Mouse (Mus musculus): ENCODE data around the gene Olfr395. TPM values are rescaled to one million over a fixed set of nuclear protein-coding genes. Genes with fewer than 3 reads are reported as not detected.
"Not testable (repeated sequence)": the region's sequence is repeated elsewhere in the genome, so short reads cannot be mapped to it uniquely, and the experiment has no call there.

The Olfr395 gene
- total RNA-seq (2022): not detected

DNA sequence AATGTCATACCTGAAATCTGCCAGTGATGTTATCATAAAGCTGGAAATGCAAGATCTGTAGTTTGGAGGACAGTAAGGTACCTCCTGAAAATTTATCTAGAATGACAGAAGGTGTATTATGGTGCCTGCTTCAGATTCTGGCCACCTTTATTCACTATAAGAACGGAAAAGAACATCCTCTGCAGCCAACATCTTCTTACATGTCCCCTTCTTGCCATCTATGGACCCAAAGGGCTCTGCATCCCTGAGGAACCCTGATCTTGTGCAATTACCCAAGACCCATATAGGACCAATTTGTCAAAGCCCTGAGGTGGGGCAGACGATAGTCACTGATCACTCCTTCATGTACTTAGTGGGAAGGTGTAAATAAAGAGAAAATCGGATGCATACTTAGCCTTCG, at the start of gene Olfr395:
Gene Olfr395, minus strand, starts transcription at position 101 of the 400 bp plus-strand sequence.
- DNase-seq (ENCODE audit: low spot score): not testable (repeated sequence)

DNA sequence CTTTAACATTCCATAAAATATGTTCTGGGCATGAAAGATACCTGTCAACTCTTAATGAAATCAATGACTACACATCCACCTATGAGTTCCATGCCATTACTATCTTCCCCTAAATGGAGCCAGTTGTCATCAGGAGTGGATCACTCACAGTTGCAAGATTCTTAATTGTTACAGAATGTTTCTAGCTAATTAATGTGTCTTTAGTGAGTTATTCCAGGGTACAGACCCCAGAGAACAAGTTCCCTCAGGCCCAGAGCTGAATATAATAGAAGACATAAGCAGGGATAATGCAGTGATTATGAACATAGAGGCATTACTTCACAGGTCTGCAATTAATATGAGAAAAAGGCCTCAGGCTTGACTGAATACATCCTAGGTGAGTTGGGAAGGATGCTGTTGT, 27.3 kb upstream of the Olfr395 start, which contains the start of gene Olfr23:
Gene Olfr23, plus strand, starts transcription at position 301 of the 400 bp plus-strand sequence.
- no peak for DNase-seq (ENCODE audit: low spot score)

DNA sequence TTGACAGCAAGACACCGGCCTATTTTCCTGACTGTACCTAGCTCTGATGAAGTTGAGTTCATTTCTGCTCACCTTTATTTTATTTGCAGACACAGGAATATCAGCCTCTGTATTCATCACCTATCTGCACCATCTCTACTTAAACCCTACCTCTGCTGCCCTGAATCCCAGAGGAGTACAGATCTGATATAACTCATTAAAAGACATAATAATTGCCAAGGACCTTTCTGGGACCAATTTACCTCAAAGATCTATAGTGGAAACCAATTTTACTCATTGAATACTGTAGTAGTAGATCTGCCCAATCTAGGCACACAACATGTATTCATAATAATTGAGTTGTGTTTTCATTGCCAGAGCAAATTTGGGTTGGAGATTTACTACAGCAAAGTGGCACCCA, 18.4 kb downstream of the Olfr395 start, which contains the start of gene Olfr394:
Gene Olfr394, minus strand, starts transcription at position 101 of the 400 bp plus-strand sequence.
- DNase-seq (ENCODE audit: low spot score): no peak

Other genes with a start within 250 kb of the Olfr395 start
- not detected for gene Zfp735, start 220.5 kb downstream of the Olfr395 start, total RNA-seq (2022)
- not detected for gene Olfr389, start 128.6 kb downstream of the Olfr395 start, total RNA-seq (2022)
- gene Olfr390, start 126.3 kb downstream of the Olfr395 start, total RNA-seq (2022): not detected
- gene Olfr391-ps, start 106.2 kb downstream of the Olfr395 start, total RNA-seq (2022): not detected
- not detected for gene Olfr392, start 92.2 kb downstream of the Olfr395 start, total RNA-seq (2022)
- not detected for gene Olfr393, start 57.8 kb downstream of the Olfr395 start, total RNA-seq (2022)
- not detected for gene Olfr394, start 18.5 kb downstream of the Olfr395 start, total RNA-seq (2022)
- gene Olfr23, start 27.4 kb upstream of the Olfr395 start, total RNA-seq (2022): not detected
- gene Olfr397, start 51.5 kb upstream of the Olfr395 start, total RNA-seq (2022): not detected
- not detected for gene Olfr398, start 81.1 kb upstream of the Olfr395 start, total RNA-seq (2022)
- not detected for gene Olfr139, start 147.3 kb upstream of the Olfr395 start, total RNA-seq (2022)
- not detected for gene Olfr399, start 147.3 kb upstream of the Olfr395 start, total RNA-seq (2022)
- gene Zfp616, start 160.7 kb upstream of the Olfr395 start, total RNA-seq (2022): not detected
- gene Olfr401, start 204.4 kb upstream of the Olfr395 start, total RNA-seq (2022): not detected
- gene Olfr402, start 244.2 kb upstream of the Olfr395 start, total RNA-seq (2022): not detected